Mouse (Mus musculus): ENCODE data around the gene Lrmda. TPM values are rescaled to one million over a fixed set of nuclear protein-coding genes. Genes with fewer than 3 reads are reported as not detected.
A peak's percentile ranks its signal among the peaks of the same experiment; 100 is the strongest.

The Lrmda gene
- polyA plus RNA-seq, 1 experiment from 2014 or later, result 0.20 TPM

- Histone ChIP-seq H3K27ac (replicated peaks; ENCODE audit: low read depth, low read length) (no peak overlapping the region), H3K4me1 (ENCODE audit: control insufficient read depth, insufficient read depth, low read length) (no peaks in the 10 kb centered on the region), H3K4me2 (ENCODE audit: low read depth, severe bottlenecking) (no peak overlapping the region), H3K9me3 (ENCODE audit: control insufficient read depth, low read length) (no peaks in the 10 kb centered on the region), H3K36me3 (ENCODE audit: control insufficient read depth, insufficient read depth, low read length) (no peaks in the 10 kb centered on the region), H3K27me3 (ENCODE audit: control insufficient read depth, insufficient read depth, low read length) (no peaks in the 10 kb centered on the region), H3K9ac (ENCODE audit: low read length) (no peak overlapping the region), H3K4me3 (ENCODE audit: low read depth, low read length) (no peak overlapping the region)
- no peak for ATAC-seq (ENCODE audit: insufficient number of reproducible peaks, low FRiP score, low TSS enrichment, low read depth)
- DNase-seq (ENCODE audit: low spot score), result no peak
- WGBS, result 34% methylated on average over 6 of the region's 6 CpGs
Measured at GRCm38 (mm10) chr14:22473991-22474390, 454.5 kb downstream of the Lrmda start.

- Histone ChIP-seq H3K27ac (replicated peaks; ENCODE audit: low read depth, low read length) (no peak overlapping the region), H3K4me1 (ENCODE audit: control insufficient read depth, insufficient read depth, low read length) (no peaks in the 10 kb centered on the region), H3K9ac (ENCODE audit: low read length) (no peak overlapping the region), H3K36me3 (ENCODE audit: control insufficient read depth, insufficient read depth, low read length) (no peaks in the 10 kb centered on the region), H3K9me3 (ENCODE audit: control insufficient read depth, low read length) (no peaks in the 10 kb centered on the region), H3K27me3 (ENCODE audit: control insufficient read depth, insufficient read depth, low read length) (no peaks in the 10 kb centered on the region), H3K4me2 (ENCODE audit: low read depth, severe bottlenecking) (no peak overlapping the region), H3K4me3 (ENCODE audit: low read depth, low read length) (no peak overlapping the region)
- ATAC-seq (ENCODE audit: insufficient number of reproducible peaks, low FRiP score, low TSS enrichment, low read depth) (no peak), DNase-seq (ENCODE audit: low spot score) (no peak)
- WGBS, result 96% methylated on average over 2 of the region's 2 CpGs
Measured at GRCm38 (mm10) chr14:22493326-22493725, 473.8 kb downstream of the Lrmda start.

- no peaks in the 10 kb centered on the region for H3K4me1 ChIP-seq (ENCODE audit: control insufficient read depth, insufficient read depth, low read length)
- no peaks in the 10 kb centered on the region for H3K27me3 ChIP-seq (ENCODE audit: control insufficient read depth, insufficient read depth, low read length)
- no peak for ATAC-seq (ENCODE audit: insufficient number of reproducible peaks, low FRiP score, low TSS enrichment, low read depth)
- no peak overlapping the region for H3K4me2 ChIP-seq (ENCODE audit: low read depth, severe bottlenecking)
- no peak overlapping the region for H3K4me3 ChIP-seq (ENCODE audit: low read depth, low read length)
- no peaks in the 10 kb centered on the region for H3K36me3 ChIP-seq (ENCODE audit: control insufficient read depth, insufficient read depth, low read length)
- no peaks in the 10 kb centered on the region for H3K9me3 ChIP-seq (ENCODE audit: control insufficient read depth, low read length)
- H3K27ac ChIP-seq (replicated peaks; ENCODE audit: low read depth, low read length), result no peak overlapping the region
- no peak overlapping the region for H3K9ac ChIP-seq (ENCODE audit: low read length)
- no peak for DNase-seq (ENCODE audit: low spot score)
Measured at GRCm38 (mm10) chr14:22494290-22494689, 474.8 kb downstream of the Lrmda start.

- ATAC-seq (ENCODE audit: insufficient number of reproducible peaks, low FRiP score, low TSS enrichment, low read depth) (no peak), DNase-seq (ENCODE audit: low spot score) (no peak)
- H3K4me3 ChIP-seq (ENCODE audit: low read depth, low read length), result no peak overlapping the region
- no peaks in the 10 kb centered on the region for H3K27me3 ChIP-seq (ENCODE audit: control insufficient read depth, insufficient read depth, low read length)
- no peak overlapping the region for H3K27ac ChIP-seq (replicated peaks; ENCODE audit: low read depth, low read length)
- no peaks in the 10 kb centered on the region for H3K36me3 ChIP-seq (ENCODE audit: control insufficient read depth, insufficient read depth, low read length)
- no peak overlapping the region for H3K9ac ChIP-seq (ENCODE audit: low read length)
- 57% methylated on average over 10 of the region's 10 CpGs for WGBS
- H3K9me3 ChIP-seq (ENCODE audit: control insufficient read depth, low read length), result no peaks in the 10 kb centered on the region
- no peaks in the 10 kb centered on the region for H3K4me1 ChIP-seq (ENCODE audit: control insufficient read depth, insufficient read depth, low read length)
- no peak overlapping the region for H3K4me2 ChIP-seq (ENCODE audit: low read depth, severe bottlenecking)
Measured at GRCm38 (mm10) chr14:22494866-22495265, 475.4 kb downstream of the Lrmda start.

- no peaks in the 10 kb centered on the region for H3K36me3 ChIP-seq (ENCODE audit: control insufficient read depth, insufficient read depth, low read length)
- DNase-seq (ENCODE audit: low spot score) (no peak), ATAC-seq (ENCODE audit: insufficient number of reproducible peaks, low FRiP score, low TSS enrichment, low read depth) (no peak)
- 38% methylated on average over 8 of the region's 8 CpGs for WGBS
- no peaks in the 10 kb centered on the region for H3K27me3 ChIP-seq (ENCODE audit: control insufficient read depth, insufficient read depth, low read length)
- H3K4me3 ChIP-seq (ENCODE audit: low read depth, low read length), result no peak overlapping the region
- no peaks in the 10 kb centered on the region for H3K9me3 ChIP-seq (ENCODE audit: control insufficient read depth, low read length)
- H3K4me2 ChIP-seq (ENCODE audit: low read depth, severe bottlenecking), result no peak overlapping the region
- H3K27ac ChIP-seq (replicated peaks; ENCODE audit: low read depth, low read length), result no peak overlapping the region
- no peak overlapping the region for H3K9ac ChIP-seq (ENCODE audit: low read length)
- no peaks in the 10 kb centered on the region for H3K4me1 ChIP-seq (ENCODE audit: control insufficient read depth, insufficient read depth, low read length)
Measured at GRCm38 (mm10) chr14:22495286-22495685, 475.8 kb downstream of the Lrmda start.

GRCm38 (mm10) chr14:22497636-22498131, 478.2 kb downstream of the Lrmda start:
- Histone ChIP-seq H3K27ac (replicated peaks; ENCODE audit: low read depth, low read length) (no peak overlapping the region), H3K27me3 (ENCODE audit: control insufficient read depth, insufficient read depth, low read length) (no peaks in the 10 kb centered on the region), H3K4me1 (ENCODE audit: control insufficient read depth, insufficient read depth, low read length) (no peaks in the 10 kb centered on the region), H3K36me3 (ENCODE audit: control insufficient read depth, insufficient read depth, low read length) (no peaks in the 10 kb centered on the region), H3K9ac (ENCODE audit: low read length) (no peak overlapping the region), H3K9me3 (ENCODE audit: control insufficient read depth, low read length) (no peaks in the 10 kb centered on the region), H3K4me3 (ENCODE audit: low read depth, low read length) (no peak overlapping the region), H3K4me2 (ENCODE audit: low read depth, severe bottlenecking) (no peak overlapping the region)
- ATAC-seq (ENCODE audit: insufficient number of reproducible peaks, low FRiP score, low TSS enrichment, low read depth), result no peak
- 84% methylated on average over 4 of the region's 4 CpGs for WGBS
- DNase-seq (ENCODE audit: low spot score), result no peak

- peaks cover 6% of the 10 kb centered on the region; the same call in 1 of the 2 replicates for H3K4me1 ChIP-seq (ENCODE audit: control insufficient read depth, insufficient read depth, low read length)
- ATAC-seq (ENCODE audit: insufficient number of reproducible peaks, low FRiP score, low TSS enrichment, low read depth) (peak; percentile 39), DNase-seq (ENCODE audit: low spot score) (peak; percentile 39)
- no peaks in the 10 kb centered on the region for H3K27me3 ChIP-seq (ENCODE audit: control insufficient read depth, insufficient read depth, low read length)
- no peak overlapping the region for H3K9ac ChIP-seq (ENCODE audit: low read length)
- no peak overlapping the region for H3K4me3 ChIP-seq (ENCODE audit: low read depth, low read length)
- no peaks in the 10 kb centered on the region for H3K9me3 ChIP-seq (ENCODE audit: control insufficient read depth, low read length)
- WGBS, result 12% methylated on average over 6 of the region's 6 CpGs
- H3K4me2 ChIP-seq (ENCODE audit: low read depth, severe bottlenecking), result no peak overlapping the region
- no peaks in the 10 kb centered on the region for H3K36me3 ChIP-seq (ENCODE audit: control insufficient read depth, insufficient read depth, low read length)
- H3K27ac ChIP-seq (replicated peaks; ENCODE audit: low read depth, low read length), result peak overlapping the region; percentile 1; the same call in 1 of the 2 replicates
Measured at GRCm38 (mm10) chr14:22509747-22510530, 490.4 kb downstream of the Lrmda start.

- Histone ChIP-seq H3K9me3 (ENCODE audit: control insufficient read depth, low read length) (no peaks in the 10 kb centered on the region), H3K4me2 (ENCODE audit: low read depth, severe bottlenecking) (no peak overlapping the region), H3K9ac (ENCODE audit: low read length) (no peak overlapping the region), H3K4me3 (ENCODE audit: low read depth, low read length) (no peak overlapping the region), H3K27me3 (ENCODE audit: control insufficient read depth, insufficient read depth, low read length) (no peaks in the 10 kb centered on the region), H3K36me3 (ENCODE audit: control insufficient read depth, insufficient read depth, low read length) (no peaks in the 10 kb centered on the region), H3K4me1 (ENCODE audit: control insufficient read depth, insufficient read depth, low read length) (peaks cover 6% of the 10 kb centered on the region; the same call in 1 of the 2 replicates), H3K27ac (replicated peaks; ENCODE audit: low read depth, low read length) (no peak overlapping the region; the same call in 1 of the 2 replicates)
- DNase-seq (ENCODE audit: low spot score) (peak; percentile 54), ATAC-seq (ENCODE audit: insufficient number of reproducible peaks, low FRiP score, low TSS enrichment, low read depth) (no peak)
Measured at GRCm38 (mm10) chr14:22510531-22510785, 490.9 kb downstream of the Lrmda start.
